Mouse (Mus musculus): ENCODE results near the gene Olfr288.

DNA sequence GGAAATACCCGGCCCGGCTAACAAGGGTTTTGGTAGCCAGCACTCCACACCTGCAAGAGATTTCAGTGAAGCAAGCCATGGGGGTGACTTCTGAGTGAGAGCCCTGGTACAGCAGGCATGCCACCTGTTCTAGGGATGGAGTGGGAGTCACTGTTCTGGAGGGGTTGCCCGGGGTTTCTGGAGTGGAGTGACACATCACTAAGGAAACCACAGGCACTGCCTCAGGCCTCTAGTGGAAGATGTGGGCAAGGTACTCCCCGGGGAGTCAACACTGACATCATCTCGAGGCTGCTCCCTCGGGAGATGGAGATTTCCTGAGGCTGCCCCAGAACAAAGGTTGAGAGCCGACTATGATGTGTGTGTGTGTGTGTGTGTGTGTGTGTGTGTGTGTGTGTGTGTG lies 25.0 kb downstream of the Olfr288 start:
- TF ChIP-seq CTCF (IDR thresholded peaks at IDR 0.05; ENCODE audit: insufficient read depth, low read length) (no peak), POLR2A (IDR thresholded peaks at IDR 0.05; ENCODE audit: borderline replicate concordance, extremely low read depth, low read depth, low read length) (no peak)

Data from lung, adult 2 months (tissue).